Mouse (Mus musculus) brain, embryonic 14.5 days (tissue): ENCODE data around the gene Bcl9l. TPM values are rescaled to one million over a fixed set of nuclear protein-coding genes. Genes with fewer than 3 reads are reported as not detected.

Experiments used
- DNase-seq: peaks from one replicate; pipeline ENCODE4 v3.0.0-alpha.2; 2011; ENCODE audit warnings: low read depth
- CTCF ChIP-seq: fragments of 200-500 bp; IDR thresholded peaks from 2 replicates; pipeline ENCODE4 v1.5.1; 2012; ENCODE audit warnings: inconsistent platforms, mild to moderate bottlenecking, moderate library complexity, borderline replicate concordance; ENCODE audit not compliant: insufficient read depth, insufficient read length; ENCODE audit errors: extremely low read depth
- POLR2A ChIP-seq: fragments of 200-500 bp; IDR thresholded peaks from 2 replicates; pipeline ENCODE4 v1.6.1; 2012; ENCODE audit warnings: mild to moderate bottlenecking, inconsistent platforms, borderline replicate concordance; ENCODE audit not compliant: poor library complexity, insufficient read depth, insufficient read length, severe bottlenecking; ENCODE audit errors: extremely low read depth
- polyA plus RNA-seq: library from polyadenylated mRNA; depleted of rRNA; stranded (reverse); fragments of >200 nt; gene quantifications from 2 replicates; pipeline ENCODE4 v1.2.3, GENCODE M21; 2012

Bcl9l gene
- polyA plus RNA-seq, 1 experiment: 35.5 TPM

GRCm38 (mm10) chr9:44501206-44501879 is 18.7 kb downstream of the Bcl9l start:
- DNase-seq: no peak
- TF ChIP-seq POLR2A (no peak), CTCF (no peak)

GRCm38 (mm10) chr9:44502006-44502405 is 19.4 kb downstream of the Bcl9l start:
- peak; percentile 89 for DNase-seq
- TF ChIP-seq CTCF: peak; percentile 94
- TF ChIP-seq POLR2A: no peak

GRCm38 (mm10) chr9:44504893-44505823 is 22.5 kb downstream of the Bcl9l start:
- TF ChIP-seq POLR2A (no peak), CTCF (no peak)
- DNase-seq: peak; percentile 47

GRCm38 (mm10) chr9:44505824-44506467 is 23.3 kb downstream of the Bcl9l start:
- no peak for DNase-seq
- TF ChIP-seq POLR2A (no peak), CTCF (no peak)

GRCm38 (mm10) chr9:44506566-44506965 is 23.9 kb downstream of the Bcl9l start:
- TF ChIP-seq CTCF (no peak), POLR2A (no peak)
- DNase-seq: no peak

- TF ChIP-seq CTCF: no peak
- no peak for TF ChIP-seq POLR2A
- DNase-seq: no peak
Measured at GRCm38 (mm10) chr9:44507345-44507744, 24.7 kb downstream of the Bcl9l start.

- TF ChIP-seq CTCF (no peak), POLR2A (no peak)
Measured at GRCm38 (mm10) chr9:44508124-44508619, 25.5 kb downstream of the Bcl9l start.

GRCm38 (mm10) chr9:44508721-44509486 is 26.3 kb downstream of the Bcl9l start:
- no peak for DNase-seq
- TF ChIP-seq CTCF: no peak
- TF ChIP-seq POLR2A: no peak

More at GRCm38 (mm10) chr9:44508124-44508619, 25.5 kb downstream of the Bcl9l start:
- no peak for DNase-seq

- peak; percentile 89 for DNase-seq
- TF ChIP-seq CTCF (peak; percentile 73), POLR2A (no peak)
Measured at GRCm38 (mm10) chr9:44509487-44510354, 27.1 kb downstream of the Bcl9l start.
